Mouse (Mus musculus) mesoderm, embryonic 11.5 days (tissue): Measurements from ENCODE around the gene Dyrk3.

Experiments
- DNase-seq: peaks from one replicate; pipeline ENCODE4 v3.0.0-alpha.2; 2012; ENCODE audit warnings: low read depth, low spot score

Dyrk3 gene

GRCm38 (mm10) chr1:131138191-131139016 is at the start of gene Dyrk3:
Dyrk3 (minus strand) TSS chr1:131138340.
- peak; percentile 94 for DNase-seq

GRCm38 (mm10) chr1:131187856-131188255 is 49.7 kb upstream of the Dyrk3 start:
- DNase-seq: no peak

- no peak for DNase-seq
These were observed 48.9 kb upstream of the Dyrk3 start for GRCm38 (mm10) chr1:131186995-131187394.

- DNase-seq: no peak
These were observed 47.8 kb upstream of the Dyrk3 start for GRCm38 (mm10) chr1:131185821-131186506.

GRCm38 (mm10) chr1:131184956-131185660 is 47.0 kb upstream of the Dyrk3 start:
- DNase-seq: no peak

GRCm38 (mm10) chr1:131184253-131184955 is 46.3 kb upstream of the Dyrk3 start:
- DNase-seq: no peak

- no peak for DNase-seq
These were observed 45.1 kb upstream of the Dyrk3 start for GRCm38 (mm10) chr1:131183201-131183600.

GRCm38 (mm10) chr1:131181642-131182527 is 43.7 kb upstream of the Dyrk3 start:
- DNase-seq: peak; percentile 74

GRCm38 (mm10) chr1:131180386-131180785 is 42.2 kb upstream of the Dyrk3 start:
- DNase-seq: no peak

GRCm38 (mm10) chr1:131178083-131178482 is 39.9 kb upstream of the Dyrk3 start:
- no peak for DNase-seq

GRCm38 (mm10) chr1:131177249-131177648 is 39.1 kb upstream of the Dyrk3 start:
- no peak for DNase-seq

- DNase-seq: no peak
These were observed 37.7 kb upstream of the Dyrk3 start for GRCm38 (mm10) chr1:131175819-131176218.

GRCm38 (mm10) chr1:131175189-131175588 is 37.0 kb upstream of the Dyrk3 start:
- no peak for DNase-seq

GRCm38 (mm10) chr1:131174299-131174861 is 36.2 kb upstream of the Dyrk3 start:
- DNase-seq: no peak

- no peak for DNase-seq
These were observed 35.7 kb upstream of the Dyrk3 start for GRCm38 (mm10) chr1:131173809-131174208.

- DNase-seq: no peak
These were observed 34.9 kb upstream of the Dyrk3 start for GRCm38 (mm10) chr1:131173001-131173400.

- no peak for DNase-seq
These were observed 29.5 kb upstream of the Dyrk3 start for GRCm38 (mm10) chr1:131167612-131168011.

- no peak for DNase-seq
These were observed 26.3 kb upstream of the Dyrk3 start for GRCm38 (mm10) chr1:131164427-131164826.

- DNase-seq: no peak
These were observed 23.0 kb upstream of the Dyrk3 start for GRCm38 (mm10) chr1:131161091-131161490.
